Mouse (Mus musculus) hindbrain, embryonic 16.5 days (tissue): ENCODE results near the gene Siglec1. TPM values are rescaled to one million over a fixed set of nuclear protein-coding genes. Genes with fewer than 3 reads are reported as not detected.

Source experiments
- ATAC-seq: fragments of 200-750 bp; cut with Nextera tagmentation; 2 replicates; pipeline ENCODE4 v1.8.0; 2017; ENCODE audit warnings: moderate TSS enrichment, moderate library complexity
- H3K27ac ChIP-seq: fragments of 300-500 bp; sonication (generic); 2 replicates; pipeline ENCODE4 v1.5.1; 2014; ENCODE audit warnings: low read depth, mild to moderate bottlenecking, control low read depth, low read length, moderate library complexity
- H3K27me3 ChIP-seq: fragments of 300-500 bp; sonication (generic); replicated peaks from 2 replicates; pipeline ENCODE4 v1.6.1; 2014; ENCODE audit warnings: low read length; ENCODE audit not compliant: control insufficient read depth, insufficient read depth
- H3K36me3 ChIP-seq: fragments of 300-500 bp; sonication (generic); 2 replicates; pipeline ENCODE4 v1.6.1; 2014; ENCODE audit warnings: mild to moderate bottlenecking, low read length, moderate library complexity, mixed read lengths; ENCODE audit not compliant: control insufficient read depth, insufficient read depth
- H3K4me1 ChIP-seq: fragments of 300-500 bp; sonication (generic); 2 replicates; pipeline ENCODE4 v1.6.1; 2014; ENCODE audit warnings: low read depth, low read length; ENCODE audit not compliant: control insufficient read depth, insufficient read depth
- H3K4me2 ChIP-seq: fragments of 300-500 bp; sonication (generic); 2 replicates; pipeline ENCODE4 v1.6.1; 2014; ENCODE audit warnings: mild to moderate bottlenecking, low read length, control low read depth, moderate library complexity
- H3K4me3 ChIP-seq: fragments of 300-500 bp; sonication (generic); 2 replicates; pipeline ENCODE4 v1.5.1; 2014; ENCODE audit warnings: mild to moderate bottlenecking, low read length, control low read depth, moderate library complexity
- H3K9ac ChIP-seq: fragments of 300-500 bp; sonication (generic); 2 replicates; pipeline ENCODE4 v1.6.1; 2014; ENCODE audit warnings: low read depth, mild to moderate bottlenecking, control low read depth, low read length, moderate library complexity
- H3K9me3 ChIP-seq: fragments of 300-500 bp; sonication (generic); 2 replicates; pipeline ENCODE4 v1.6.1; 2014; ENCODE audit warnings: mild to moderate bottlenecking, low read length, moderate library complexity; ENCODE audit not compliant: control insufficient read depth
- WGBS: fragments of 180-500 bp; shearing (Covaris S2); extraction: QIAGEN DNeasy Blood & Tissue Kit; methylation state at CpG from one replicate; pipeline ENCODE4 v1.1.7; 2014; 5-methylcytosine and 5-hydroxymethylcytosine counted together
- polyA plus RNA-seq: library from polyadenylated mRNA; unstranded; fragments of >200 nt; fragmentation: Nextera tagmentation; extraction: Ambion mirVana; gene quantifications from 2 replicates; pipeline ENCODE4 v1.2.1, GENCODE M21; 2015

The Siglec1 gene
- 0.15 and 0.24 TPM in 2 replicates for polyA plus RNA-seq

DNA sequence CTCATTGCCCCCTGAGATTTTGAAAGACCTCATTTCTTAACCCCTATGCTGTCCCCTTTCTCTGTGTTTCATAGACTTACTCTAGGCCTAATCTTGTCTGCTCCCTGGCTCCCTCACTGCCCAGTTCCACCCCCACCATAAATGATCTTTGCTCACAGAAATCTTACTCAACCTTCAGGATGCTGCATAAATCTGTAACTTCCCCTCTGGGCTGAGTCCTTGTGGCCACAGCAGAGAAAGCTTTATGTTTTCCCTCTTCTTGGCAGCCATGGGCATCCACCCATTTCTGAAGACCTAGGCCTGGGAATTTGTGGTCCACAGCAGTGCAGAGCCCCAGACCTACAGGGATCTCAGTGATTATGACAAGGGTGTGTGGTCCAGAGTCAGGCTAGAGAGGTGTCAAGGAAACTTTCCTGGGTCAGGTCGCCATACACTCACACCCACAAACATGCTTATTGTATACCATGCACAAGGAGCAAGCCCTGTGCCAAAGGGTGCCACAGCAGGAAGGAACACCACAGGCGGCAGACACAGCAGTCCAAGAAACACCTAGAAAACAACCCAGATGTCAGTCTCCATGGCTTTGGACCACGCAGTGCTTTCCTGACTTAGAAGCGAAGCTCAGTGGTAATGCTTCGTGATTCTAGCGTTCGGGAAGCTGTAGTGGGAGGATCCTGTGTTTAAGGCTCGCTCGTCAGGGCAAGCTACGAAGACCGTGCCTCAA lies at the start of gene Siglec1:
Gene Siglec1 (minus strand): TSS at position 99 of the 724 bp plus-strand sequence.
- no peaks in the 10 kb centered on the region for H3K36me3 ChIP-seq
- H3K9ac ChIP-seq = no peak within 1 kb of the TSS
- WGBS = 86% methylated on average over 11 of the region's 11 CpGs
- no peaks in the 10 kb centered on the region for H3K4me1 ChIP-seq
- no peaks in the 10 kb centered on the region for H3K9me3 ChIP-seq
- no peak within 1 kb of the TSS for H3K4me2 ChIP-seq
- H3K4me3 ChIP-seq = no peak within 1 kb of the TSS
- no peak for ATAC-seq
- no peaks in the 10 kb centered on the region for H3K27me3 ChIP-seq
- H3K27ac ChIP-seq = no peak within 1 kb of the TSS

DNA sequence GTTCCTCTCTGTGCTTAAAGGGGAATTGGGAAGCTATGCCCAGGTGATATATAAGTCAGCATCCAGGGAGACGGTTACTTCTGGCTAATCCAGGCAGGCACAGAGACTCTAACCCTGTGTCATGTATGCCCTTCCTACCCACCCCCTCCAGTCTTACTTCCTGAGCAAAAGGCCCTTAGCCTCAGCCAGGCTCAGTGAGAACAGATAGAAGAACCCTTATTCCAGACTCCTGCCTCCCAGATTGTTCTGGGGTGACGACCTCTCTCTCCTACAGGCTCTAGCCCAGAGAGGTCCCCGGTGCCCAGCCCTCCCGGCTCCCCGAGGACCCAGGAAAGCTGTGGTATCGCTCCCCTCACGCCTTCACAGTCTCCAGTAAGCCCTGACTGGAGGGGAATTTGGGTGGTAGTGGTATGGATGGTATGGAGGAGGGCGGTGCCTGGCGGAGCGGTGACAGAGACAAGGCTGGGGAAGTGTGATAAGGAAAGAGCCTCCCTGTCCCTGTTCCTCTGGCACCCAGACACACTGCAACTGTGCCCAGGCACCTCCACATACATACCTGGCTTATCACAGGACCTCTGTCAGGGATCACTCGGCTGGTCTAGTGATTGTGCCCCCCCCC lies 49.1 kb upstream of the Siglec1 start:
- 83% methylated on average over 11 of the region's 11 CpGs for WGBS
- Histone ChIP-seq H3K9me3 (no peaks in the 10 kb centered on the region), H3K27me3 (no peaks in the 10 kb centered on the region), H3K4me2 (no peak overlapping the region), H3K36me3 (no peaks in the 10 kb centered on the region), H3K27ac (no peak overlapping the region), H3K9ac (no peak overlapping the region), H3K4me3 (no peak overlapping the region), H3K4me1 (no peaks in the 10 kb centered on the region)
- no peak for ATAC-seq

DNA sequence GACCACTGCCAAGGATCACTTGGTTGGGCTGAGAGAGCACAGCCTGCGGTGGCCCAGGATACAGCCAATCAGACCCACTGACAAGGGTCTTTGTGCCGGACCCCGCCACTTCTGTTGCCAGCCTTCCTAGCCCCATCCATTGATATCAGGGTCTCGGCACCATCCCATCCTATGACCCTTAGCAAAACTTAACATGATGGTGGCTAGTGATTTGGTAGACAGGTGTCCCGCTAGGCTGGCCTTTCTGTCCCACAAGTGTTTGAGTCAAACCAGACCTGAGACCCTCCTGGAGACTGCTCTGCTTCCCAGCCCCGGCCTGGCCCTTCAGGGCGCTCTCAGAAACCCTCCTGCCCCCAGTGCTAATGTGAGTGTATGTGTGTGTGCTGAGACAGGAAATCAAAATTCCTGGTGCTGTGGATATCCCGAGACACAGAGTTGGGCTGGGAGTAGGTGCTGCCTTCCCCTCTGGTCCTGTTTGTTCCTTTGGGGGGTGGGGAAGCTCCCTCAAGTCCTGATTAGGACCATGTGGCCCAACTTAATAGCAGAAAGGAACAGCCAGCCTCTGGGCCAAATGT lies 48.3 kb upstream of the Siglec1 start:
- H3K27me3 ChIP-seq = no peaks in the 10 kb centered on the region
- H3K4me3 ChIP-seq = no peak overlapping the region
- no peaks in the 10 kb centered on the region for H3K4me1 ChIP-seq
- no peaks in the 10 kb centered on the region for H3K9me3 ChIP-seq
- no peak overlapping the region for H3K4me2 ChIP-seq
- ATAC-seq = no peak
- no peak overlapping the region for H3K27ac ChIP-seq
- H3K9ac ChIP-seq = no peak overlapping the region
- H3K36me3 ChIP-seq = no peaks in the 10 kb centered on the region
- WGBS = 86% methylated on average over 8 of the region's 8 CpGs

DNA sequence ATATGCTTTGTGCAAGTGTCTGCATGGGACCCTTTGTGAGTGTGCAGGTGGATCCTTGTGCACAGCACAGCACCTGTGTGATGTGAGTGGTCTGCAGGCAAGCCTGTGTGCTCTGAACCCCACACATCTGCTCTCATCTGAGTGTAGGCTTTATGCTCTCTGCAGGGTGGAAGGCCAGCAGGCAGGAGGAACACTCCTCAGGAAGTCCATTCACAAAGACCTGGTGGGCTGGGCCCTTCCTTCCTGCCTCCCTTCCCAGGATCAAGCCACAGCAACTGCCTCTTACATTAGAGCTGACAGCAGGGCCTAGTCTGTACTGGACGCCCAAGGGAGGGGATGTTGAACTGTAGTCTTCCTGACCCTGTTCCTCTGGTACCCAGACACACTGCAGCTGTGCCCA lies 47.8 kb upstream of the Siglec1 start:
- no peak overlapping the region for H3K27ac ChIP-seq
- WGBS = 67% methylated on average over 1 of the region's 1 CpGs
- no peak; the same call in 1 of the 2 replicates for ATAC-seq
- H3K36me3 ChIP-seq = no peaks in the 10 kb centered on the region
- no peaks in the 10 kb centered on the region for H3K4me1 ChIP-seq
- no peak overlapping the region for H3K4me3 ChIP-seq
- H3K27me3 ChIP-seq = no peaks in the 10 kb centered on the region
- H3K4me2 ChIP-seq = no peak overlapping the region
- no peaks in the 10 kb centered on the region for H3K9me3 ChIP-seq
- no peak overlapping the region for H3K9ac ChIP-seq

DNA sequence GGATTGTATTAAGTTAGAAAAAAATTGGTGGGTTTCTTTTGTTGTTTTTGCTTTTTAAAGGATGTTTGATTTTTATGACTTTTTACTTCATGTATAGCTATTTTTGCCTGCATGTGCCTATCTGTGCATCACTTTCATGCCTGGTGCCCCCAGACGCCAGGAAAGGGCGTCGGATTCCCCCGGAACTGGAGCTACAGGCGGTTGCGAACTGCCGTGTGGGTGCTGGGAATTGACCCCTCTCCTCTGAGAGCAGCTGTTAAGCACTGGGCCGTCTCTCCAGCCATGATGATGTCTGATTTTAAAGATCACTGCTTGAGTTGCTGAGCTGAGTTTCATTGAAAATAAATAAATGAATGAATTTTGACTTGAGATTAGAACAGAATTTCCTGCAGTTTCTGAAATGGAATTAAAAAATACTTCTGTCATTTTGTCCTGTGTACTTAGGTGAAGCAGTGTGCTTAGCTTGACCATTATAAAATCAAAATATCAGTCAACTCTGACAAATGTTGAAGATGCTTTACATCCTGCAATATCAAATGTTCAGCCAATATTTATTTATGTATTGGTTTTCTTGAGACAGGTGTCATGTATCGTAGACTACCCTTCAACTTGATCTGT lies 46.5 kb upstream of the Siglec1 start, which contains the start of gene Gm11037:
Gene Gm11037 (plus strand): TSS at position 568 of the 618 bp plus-strand sequence.
- 82% methylated on average over 9 of the region's 9 CpGs for WGBS
- H3K9ac ChIP-seq = no peak within 1 kb of the TSS
- no peak within 1 kb of the TSS for H3K4me2 ChIP-seq
- H3K4me3 ChIP-seq = no peak within 1 kb of the TSS
- H3K36me3 ChIP-seq = no peaks in the 10 kb centered on the region
- ATAC-seq = no peak
- no peaks in the 10 kb centered on the region for H3K27me3 ChIP-seq
- no peak within 1 kb of the TSS for H3K27ac ChIP-seq
- no peaks in the 10 kb centered on the region for H3K9me3 ChIP-seq
- no peaks in the 10 kb centered on the region for H3K4me1 ChIP-seq

DNA sequence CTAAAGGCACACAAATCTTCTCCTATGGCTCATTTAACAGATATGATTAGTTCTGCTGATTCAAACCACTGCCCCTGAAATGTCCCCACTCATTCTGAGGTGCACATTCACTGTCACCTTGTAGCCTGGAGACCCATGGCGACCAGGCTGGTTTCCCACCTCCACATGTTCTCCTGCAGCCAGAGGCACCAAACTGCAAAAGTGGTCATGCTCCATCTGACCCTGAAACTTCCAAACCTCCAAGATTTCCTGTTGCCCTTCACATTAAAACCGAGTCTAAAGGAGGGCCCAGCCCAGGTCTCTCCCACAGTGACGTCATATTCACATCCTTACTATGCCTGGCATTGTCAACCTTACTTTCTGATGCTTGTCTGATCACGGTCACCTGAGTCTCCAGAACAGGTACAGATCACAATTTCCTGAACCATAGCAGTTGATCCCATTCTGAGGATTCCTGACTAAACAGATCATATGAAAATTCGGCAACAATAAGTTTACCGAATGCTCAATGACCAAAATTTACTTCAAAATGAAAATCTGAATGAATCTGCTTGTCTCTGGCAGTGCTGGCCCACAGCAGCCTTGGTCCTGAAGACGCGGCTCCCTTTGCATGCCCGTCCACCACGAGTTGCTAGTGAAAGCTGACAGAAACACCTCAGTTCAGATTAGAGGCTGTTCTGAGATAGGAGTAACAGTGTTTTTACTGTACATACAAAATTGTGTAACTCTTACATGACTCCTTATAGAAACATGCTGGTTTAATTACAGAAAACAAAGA lies 45.7 kb upstream of the Siglec1 start:
- Histone ChIP-seq H3K4me2 (no peak overlapping the region), H3K9me3 (no peaks in the 10 kb centered on the region), H3K4me1 (peaks cover 2% of the 10 kb centered on the region), H3K27ac (no peak overlapping the region), H3K27me3 (no peaks in the 10 kb centered on the region), H3K4me3 (no peak overlapping the region), H3K36me3 (no peaks in the 10 kb centered on the region), H3K9ac (no peak overlapping the region)
- ATAC-seq = no peak
- WGBS = 84% methylated on average over 10 of the region's 10 CpGs

DNA sequence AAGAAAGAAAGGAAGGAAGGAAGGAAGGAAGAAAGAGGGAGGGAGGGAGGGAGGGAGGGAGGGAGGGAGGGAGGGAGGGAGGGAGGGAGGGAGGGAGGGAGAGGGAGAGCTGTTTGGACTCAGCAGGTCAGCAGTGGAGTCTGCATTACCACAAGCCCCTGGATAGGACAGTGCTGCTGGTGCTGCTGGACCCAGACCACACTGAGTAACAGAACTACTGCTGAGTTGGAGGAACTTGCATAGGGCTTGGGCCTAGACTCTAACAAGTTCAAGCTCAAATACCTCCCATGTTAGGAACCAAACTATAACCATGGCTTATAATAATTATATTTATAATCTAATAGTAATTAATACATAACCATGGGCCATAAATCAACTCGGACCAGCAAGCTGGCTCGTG lies 44.3 kb upstream of the Siglec1 start:
- no peak overlapping the region for H3K4me3 ChIP-seq
- H3K9ac ChIP-seq = no peak overlapping the region
- no peaks in the 10 kb centered on the region for H3K36me3 ChIP-seq
- ATAC-seq = no peak
- no peaks in the 10 kb centered on the region for H3K27me3 ChIP-seq
- H3K9me3 ChIP-seq = no peaks in the 10 kb centered on the region
- H3K4me2 ChIP-seq = no peak overlapping the region
- WGBS = 80% methylated on average over 2 of the region's 2 CpGs
- peaks cover 7% of the 10 kb centered on the region for H3K4me1 ChIP-seq
- H3K27ac ChIP-seq = no peak overlapping the region

DNA sequence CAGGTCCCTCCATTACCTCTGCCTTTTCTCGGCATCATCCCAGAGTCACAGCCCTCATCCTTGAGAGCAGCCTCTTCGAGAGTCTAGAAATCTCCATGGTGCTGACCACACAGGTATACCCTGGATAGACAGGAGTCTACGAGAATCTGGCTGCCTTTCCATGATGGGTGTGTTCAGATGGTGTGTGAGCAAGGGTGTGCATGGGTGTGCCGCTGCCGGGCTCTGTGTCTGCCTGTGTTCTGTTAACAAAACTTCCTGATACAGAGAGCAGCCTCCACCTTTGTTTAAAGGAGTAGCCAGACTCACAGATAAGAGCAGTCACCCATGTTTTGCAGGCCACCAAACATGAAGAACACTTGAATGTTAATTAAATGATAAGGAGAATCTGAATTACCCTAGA lies 43.3 kb upstream of the Siglec1 start:
- Histone ChIP-seq H3K4me2 (no peak overlapping the region), H3K9me3 (no peaks in the 10 kb centered on the region), H3K36me3 (no peaks in the 10 kb centered on the region), H3K27ac (no peak overlapping the region), H3K4me1 (peaks cover 7% of the 10 kb centered on the region), H3K4me3 (no peak overlapping the region), H3K27me3 (no peaks in the 10 kb centered on the region), H3K9ac (no peak overlapping the region)
- no peak for ATAC-seq
- 85% methylated on average over 5 of the region's 5 CpGs for WGBS
